Mouse (Mus musculus) ES-Bruce4 (cell line): ENCODE data around the gene Gramd4.

ENCODE experiments used
- EP300 ChIP-seq: IDR thresholded peaks from 2 replicates; pipeline ENCODE4 v1.6.1; 2011; ENCODE audit warnings: low read depth, low read length; ENCODE audit not compliant: insufficient read depth
- POLR2A ChIP-seq: IDR thresholded peaks from one replicate; pipeline ENCODE4 v1.8.1; 2011; ENCODE audit warnings: low read length; ENCODE audit not compliant: insufficient read depth

DNA sequence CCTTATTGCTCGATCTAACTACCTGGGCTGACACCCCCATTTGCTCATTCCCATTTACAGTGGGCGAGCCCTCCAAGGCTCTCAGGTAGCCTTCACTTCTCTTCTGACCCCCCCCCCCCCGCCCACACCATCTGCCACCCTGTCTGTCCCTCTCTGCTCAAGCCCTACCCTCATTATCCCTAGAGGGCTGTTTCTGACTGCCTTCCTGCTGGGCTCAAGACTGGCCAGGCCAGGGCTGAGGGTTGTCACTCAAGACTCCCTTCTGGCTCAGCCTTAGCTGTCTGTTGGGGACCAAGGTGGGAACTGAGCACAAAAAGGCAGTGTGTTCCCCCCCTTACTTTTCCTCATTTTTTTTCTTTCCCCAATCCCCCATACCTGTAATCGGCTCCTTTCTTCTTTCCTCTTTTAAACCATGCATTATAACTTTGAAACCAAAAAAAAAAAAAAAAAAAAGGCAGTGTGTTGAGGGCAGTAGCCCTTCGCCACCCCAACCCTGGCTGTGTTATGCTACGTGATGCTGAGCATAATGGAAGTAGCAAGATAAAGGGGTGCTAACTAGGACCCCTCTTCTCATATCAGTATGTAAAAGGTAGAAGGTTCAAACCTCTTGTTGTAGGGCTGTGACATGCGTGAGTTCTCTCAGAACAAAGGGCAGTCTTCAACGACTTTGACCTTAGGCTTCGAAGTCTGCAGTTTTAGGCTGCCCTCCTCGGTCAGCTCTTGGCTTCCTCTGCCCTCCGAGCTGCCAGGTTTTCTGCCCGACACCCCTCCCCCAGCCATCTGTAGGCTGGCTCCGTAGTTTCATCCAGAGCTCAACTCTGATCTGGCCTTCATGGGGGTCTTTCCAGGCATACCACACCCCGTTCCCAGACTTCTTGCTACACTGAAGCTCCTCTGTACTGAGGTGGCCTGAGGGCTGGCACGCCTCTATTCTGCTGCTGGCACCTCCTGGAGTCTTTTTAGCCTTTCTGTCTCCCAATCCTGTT, 59.9 kb downstream of the Gramd4 start:
- no peak for TF ChIP-seq EP300
- no peak for TF ChIP-seq POLR2A
